Mouse (Mus musculus) MEL-GATA-1-ER (cell line): ENCODE measurements at regions not wholly inside any gene's neighbourhood (a gene's known extent, or its start where the extent isn't known, plus 50 kb on each side); places are given as distances from the start of the nearest gene placed in this dataset.

Source experiments
- DNase-seq: peaks from one replicate; pipeline ENCODE4 v3.0.0-alpha.2; 2012; ENCODE audit warnings: low read depth; ENCODE audit errors: extremely low read depth

DNA sequence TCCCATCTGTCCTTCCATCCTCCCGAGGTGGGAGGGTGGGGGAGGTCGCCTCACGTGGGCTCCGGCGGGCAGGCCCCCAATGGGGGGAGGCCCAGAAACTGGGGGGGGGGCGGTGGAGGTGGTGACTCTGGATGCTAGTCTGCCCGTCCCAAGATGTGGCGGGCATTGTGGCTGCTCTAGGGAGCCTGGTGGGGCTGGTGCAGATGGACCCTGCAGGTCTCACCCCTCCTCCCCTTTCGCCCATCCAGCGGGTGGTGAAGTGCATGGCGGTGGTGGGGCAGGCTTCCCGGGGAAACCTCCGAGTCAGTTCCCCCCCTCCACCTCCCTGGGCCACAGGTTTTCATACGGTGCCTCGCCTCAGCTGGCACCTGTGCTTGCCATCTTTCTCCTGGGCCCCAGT, 88.6 kb downstream of the Inhba start:
- no peak for DNase-seq

DNA sequence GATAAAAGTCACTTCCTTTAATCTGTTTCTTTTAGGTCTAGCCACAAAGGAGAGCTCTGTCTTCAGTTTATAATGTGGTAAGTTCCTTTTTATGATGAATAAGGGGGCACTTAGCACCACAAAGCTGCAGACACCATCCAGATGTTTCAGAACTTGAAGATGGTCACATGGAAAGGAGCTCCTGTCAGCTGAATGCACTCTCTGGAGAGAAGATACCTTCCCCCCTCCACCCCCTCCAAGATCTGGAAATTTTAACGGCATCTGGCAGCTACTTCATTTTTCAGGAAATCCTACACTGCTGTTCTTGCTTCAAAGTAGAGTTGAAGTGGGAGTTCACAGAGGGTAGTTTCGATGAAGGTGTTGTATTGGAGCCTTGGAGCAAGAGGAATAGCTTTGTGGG, 103.2 kb downstream of the Inhba start:
- DNase-seq: no peak

DNA sequence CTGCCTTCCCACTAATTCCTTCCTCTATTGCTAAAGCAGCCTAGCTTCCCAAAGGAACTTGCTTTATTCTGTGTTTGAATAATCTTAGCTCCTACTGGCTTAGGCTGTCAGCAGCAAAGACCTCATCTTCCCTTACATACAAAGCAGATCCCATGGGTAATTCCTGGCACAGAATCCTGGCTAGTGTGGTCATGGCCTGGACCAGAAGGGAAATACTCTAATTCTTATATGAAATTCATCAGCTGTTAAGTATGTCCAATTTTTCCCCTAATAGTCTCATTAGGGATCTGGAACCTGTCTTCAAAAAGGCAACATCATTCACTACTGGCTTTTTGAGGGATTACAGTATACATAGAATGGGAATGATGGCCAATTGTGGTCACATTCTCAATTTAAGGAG, 135.0 kb downstream of the Inhba start:
- no peak for DNase-seq

DNA sequence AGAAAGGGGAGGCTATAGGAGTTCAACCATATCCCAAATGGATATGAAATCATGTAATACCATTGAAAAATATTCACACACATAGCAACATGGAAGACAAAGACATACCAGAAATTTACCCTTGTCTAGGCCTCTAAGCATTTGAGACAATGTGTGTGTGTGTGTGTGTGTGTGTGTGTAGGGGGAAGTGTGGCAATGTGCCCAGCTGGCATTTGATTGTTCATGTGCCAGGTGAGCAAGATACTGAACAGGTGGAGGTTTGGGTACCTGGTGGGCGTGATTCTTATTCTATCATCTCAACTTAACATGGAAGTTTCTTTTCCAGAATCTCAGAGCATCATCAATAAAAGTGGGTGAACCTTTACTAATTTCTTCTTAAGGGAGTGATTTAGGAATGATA, 143.3 kb downstream of the Inhba start:
- DNase-seq: no peak

DNA sequence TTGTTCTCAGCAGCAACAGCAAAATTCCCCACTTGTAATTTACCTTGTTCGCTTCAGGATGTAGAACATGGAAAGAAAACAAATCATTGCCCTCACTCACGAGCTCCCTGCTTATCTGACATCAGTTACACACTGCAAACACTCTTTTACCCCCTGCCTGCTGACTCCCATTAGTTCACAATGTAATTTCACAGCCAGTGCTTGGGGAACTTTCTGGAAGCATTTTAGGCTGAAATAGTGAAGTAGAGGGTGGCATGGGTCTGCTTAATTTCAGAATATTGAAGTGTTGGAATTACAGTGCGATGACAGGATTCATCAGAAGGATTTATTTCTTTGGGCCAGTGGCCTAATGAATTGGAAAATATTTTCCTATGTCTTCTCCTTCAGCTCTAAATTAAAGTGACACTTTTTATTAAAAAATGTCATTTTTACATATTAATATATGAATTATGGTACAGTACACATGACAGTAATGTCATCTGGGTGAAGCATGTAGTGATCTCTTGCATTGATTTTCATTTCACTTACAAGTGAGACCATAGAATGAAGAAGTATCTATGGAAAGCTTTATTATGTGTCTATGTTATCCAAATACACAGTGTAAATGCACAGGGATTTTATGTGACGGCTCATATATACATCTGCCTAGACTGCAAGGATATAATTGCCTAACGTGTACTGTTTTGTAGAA, 153.7 kb downstream of the Inhba start:
- no peak for DNase-seq

DNA sequence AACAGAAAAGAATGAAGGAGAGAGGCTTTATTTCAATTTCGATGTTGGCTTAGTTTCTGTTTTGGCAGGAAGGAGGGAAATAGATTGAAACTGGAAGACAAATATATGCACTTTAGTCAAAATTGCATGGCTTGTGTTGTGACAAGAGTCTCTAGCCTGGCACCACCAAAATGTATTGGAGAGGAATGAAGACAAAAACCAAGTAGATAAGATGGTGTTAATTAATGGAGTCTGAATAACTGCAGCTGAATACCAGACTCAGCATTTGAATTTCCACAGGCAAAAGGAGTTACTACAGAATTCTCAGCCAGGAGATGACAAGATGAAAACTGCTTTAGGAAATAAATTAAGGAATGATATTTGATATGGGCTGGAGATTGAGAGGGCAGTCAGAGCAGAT, 185.0 kb downstream of the Inhba start:
- no peak for DNase-seq

DNA sequence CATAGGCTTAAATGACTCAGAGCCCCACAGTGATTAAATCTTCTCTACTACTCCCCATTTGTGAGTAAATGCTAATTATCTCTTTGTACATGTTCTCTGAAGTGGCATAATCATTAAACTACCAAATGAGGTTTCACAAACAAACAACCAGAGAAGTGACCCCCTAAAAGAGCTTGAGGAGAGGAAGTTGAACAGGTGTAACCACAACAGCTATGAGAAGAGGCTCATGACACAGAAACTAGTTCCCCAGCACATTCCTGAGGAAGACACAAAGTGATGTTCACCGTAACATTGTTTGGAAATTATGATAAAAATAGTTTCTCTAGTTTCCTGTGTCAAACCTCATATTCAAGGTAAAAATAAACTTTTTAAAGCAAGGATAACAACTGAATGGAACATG, 188.4 kb downstream of the Inhba start:
- DNase-seq: no peak

DNA sequence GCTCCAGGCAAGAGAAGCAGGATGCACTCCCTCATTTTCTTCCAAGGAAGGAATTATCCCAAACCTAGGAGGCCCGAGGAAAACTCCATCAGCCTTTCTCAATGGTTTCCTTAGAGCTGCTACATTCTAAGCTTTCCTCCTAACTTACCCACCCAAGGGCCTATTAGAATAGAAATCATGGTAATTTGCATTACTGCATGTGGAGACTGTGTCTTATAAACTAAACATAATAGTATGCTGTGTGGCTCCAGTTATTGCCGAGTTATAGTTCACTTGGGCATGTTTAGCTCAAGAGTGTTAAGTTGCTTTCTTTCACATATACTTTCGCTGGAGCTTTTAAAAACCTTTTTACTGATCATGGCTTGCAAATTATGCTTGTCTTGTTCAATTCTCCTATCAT, 191.5 kb downstream of the Inhba start:
- no peak for DNase-seq

DNA sequence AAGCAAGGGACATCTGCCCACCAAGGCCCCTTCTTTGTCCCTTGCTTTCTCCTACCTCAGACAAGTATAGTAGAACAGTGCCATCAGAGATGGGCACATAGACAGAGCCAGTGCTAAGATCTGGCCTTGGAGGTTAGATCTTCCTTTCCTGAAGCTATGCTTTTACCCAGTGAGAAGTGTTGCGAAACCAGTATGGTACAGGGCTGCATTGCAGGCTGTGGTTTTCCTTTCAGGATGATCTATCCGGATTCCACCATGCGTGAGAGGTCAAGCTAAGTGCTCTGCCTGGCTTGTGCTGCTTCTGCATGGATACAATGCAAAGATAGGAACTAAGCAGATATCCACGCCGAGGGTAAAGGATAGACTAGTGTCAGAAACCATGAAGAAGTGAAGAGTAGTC, 192.4 kb downstream of the Inhba start:
- DNase-seq: no peak

DNA sequence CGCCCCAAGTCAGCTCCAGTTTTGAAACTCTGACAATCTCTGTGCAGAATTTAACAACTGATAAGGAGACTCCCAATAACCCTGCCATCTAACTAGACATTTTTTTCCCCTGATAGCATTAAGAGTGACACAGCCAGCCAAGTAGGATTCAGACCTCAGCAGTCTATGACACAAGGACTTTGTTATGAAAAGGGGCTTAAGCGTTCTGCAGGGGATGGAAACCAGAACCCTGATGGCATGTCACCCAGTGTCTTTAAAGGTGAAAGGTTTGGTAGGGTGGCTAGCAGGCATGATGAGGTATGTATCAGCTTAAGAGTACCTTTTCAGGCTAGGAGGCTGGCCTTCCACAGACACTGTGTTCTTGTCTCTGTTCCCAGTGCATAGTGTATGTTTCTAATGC, 199.8 kb downstream of the Inhba start:
- DNase-seq: no peak

DNA sequence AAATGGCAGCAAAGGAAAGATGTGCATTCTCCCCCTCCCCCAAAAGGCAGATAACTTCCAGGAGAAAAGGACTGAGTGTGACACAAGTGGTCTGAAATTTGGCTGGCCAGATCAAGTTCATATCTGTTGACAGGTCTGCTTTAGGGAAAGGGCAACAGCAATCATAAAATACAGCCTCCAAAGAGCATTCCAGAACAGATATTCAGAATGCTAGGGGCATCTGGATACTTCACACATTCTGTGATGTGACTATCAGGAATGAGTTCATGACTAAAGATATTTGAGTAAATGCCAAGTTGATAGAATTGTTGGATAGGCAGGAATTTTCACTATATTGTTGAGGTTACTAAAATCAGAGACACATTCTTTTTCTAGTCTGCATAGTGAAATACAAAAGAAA, 208.2 kb downstream of the Inhba start:
- no peak for DNase-seq

DNA sequence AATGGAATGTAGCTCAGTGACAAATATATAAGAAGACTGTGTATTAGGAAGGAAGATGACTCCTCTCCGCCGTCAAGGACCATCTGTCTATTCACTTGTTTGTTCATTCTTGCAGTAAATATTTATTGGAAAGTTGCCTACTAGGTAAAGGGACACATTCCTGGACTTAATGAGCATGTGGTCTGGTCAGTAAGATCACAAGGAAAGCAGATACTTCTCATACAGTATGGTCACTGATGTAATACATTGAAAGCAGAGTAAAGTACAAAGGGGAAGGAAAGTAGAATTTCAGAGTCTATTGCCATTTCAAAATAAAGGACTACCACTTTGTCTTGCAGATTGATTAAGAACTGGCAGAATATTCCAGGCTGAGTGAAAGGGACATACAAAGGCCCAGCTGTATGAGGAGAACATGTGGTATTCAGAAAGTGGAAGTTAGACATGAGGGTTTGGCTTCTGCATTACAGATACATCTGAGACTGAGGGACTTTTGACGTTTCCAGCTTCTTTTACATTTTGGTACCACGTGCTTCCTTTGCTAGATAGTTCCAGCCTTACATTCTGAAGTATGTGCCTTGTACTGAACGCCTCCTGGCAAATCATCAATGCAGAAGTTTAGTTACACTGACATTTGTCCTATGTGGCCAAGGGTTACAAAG, 211.4 kb downstream of the Inhba start:
- DNase-seq: no peak

DNA sequence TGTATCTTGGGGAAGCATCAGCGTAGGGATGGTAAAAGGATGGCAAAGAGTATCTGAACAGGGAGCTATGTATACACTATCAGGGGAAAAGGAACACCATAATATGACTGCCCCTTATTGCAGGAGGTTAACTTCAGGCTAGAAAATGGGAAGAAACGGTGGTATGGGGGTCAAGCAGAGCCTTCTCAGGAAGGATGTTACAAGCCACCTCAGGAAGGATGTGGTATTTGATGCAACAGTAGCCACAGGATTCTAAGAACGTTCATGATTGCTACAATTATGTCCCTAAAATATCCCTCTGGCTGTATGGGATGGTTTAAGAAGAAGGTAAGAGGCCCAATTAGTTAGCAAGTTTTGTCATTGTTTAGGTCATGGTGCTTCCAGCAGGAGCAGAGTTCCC, 249.5 kb downstream of the Inhba start:
- no peak for DNase-seq

DNA sequence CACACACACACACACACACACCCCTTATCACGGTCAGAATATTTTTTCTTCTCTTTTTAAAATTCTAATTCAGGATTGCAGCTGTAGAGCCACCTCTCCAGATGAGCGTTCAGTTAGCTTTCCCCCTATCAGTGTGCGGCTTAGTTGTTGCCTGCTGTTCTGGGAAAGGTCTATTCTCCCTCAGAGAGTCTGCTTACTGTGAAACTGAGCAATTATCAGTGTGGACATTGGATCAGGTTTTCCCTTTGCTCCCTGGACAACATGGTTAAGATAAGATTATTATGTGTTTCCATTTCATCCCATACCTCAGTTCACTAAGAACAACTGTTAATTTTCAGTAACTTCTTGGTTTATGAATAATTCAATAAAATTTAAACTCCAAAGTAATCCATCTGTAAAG, 268.3 kb downstream of the Inhba start:
- DNase-seq: no peak

DNA sequence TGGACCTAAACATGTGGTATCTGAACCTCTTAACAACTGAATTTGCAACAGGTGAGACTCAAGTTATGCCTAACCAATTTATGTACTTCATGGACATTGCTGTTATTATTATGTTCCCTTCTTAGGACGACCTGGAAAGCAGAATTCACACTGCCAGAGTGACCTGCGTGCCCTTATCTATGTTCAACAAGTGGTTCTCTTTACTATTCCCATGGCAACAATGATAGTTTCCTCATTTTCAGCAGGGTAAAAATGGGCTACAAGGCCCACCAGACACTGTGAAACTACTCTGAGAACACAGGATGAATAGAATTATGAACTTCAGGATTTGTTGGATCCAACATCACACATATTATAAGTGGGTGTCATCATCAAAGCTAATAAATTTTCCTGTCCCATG, 269.1 kb downstream of the Inhba start:
- DNase-seq: no peak

DNA sequence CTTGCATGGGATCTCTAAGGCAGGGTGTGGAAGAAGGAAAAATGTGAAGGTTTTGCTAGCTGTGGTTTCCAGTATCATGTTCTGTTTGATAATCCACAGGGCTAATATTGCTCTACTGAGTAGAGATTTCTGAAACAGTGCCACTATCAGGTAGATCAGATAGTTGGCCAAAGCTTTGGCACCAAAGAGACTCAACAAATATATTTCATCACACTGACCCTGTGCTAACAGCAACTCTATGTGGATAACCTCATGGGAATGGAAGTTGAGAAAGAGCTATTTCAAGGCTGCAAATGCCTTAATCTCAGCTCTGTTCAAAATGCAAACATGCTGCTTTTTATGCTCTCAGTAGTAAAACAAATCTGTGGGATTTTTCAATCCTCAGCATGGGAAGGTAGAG, 270.1 kb downstream of the Inhba start:
- no peak for DNase-seq

DNA sequence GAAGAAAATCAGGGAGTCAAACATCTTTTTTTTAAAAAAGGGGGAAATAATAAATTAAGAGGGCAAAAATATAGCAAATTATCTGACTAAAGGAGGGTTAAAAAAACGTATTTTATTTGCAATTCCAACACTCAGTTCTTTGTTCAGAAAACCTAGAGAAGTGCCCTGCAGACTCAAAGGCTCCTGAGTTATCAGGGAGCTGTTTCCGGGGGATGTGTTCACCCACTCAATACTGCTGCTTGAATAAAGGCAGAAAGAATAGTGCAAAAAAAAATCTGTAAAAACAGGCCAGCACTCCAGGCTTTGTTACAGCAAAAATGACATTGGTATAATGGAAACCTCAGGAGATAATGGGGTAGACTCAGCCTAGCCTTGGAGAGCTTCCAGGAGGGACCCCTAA, 270.6 kb downstream of the Inhba start:
- DNase-seq: no peak

DNA sequence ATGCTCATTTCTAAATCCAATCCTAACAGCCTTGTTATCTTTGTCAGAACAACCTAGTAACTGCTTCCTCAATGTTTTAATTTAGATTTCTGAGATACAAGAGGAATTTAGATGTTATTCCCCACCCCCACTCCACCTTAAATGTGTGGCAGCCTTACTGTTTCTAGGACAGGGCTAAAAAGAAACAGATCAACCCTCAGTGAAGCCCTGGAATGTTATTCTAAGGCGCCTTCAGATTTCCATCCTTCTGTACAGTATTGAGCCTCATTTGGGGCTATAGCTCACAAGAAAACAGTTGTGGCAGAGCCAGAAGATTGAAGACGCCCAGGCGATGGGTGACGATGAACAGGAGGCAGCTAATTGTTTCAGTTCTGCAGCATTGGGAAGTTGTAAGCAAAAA, 271.7 kb downstream of the Inhba start:
- DNase-seq: no peak

DNA sequence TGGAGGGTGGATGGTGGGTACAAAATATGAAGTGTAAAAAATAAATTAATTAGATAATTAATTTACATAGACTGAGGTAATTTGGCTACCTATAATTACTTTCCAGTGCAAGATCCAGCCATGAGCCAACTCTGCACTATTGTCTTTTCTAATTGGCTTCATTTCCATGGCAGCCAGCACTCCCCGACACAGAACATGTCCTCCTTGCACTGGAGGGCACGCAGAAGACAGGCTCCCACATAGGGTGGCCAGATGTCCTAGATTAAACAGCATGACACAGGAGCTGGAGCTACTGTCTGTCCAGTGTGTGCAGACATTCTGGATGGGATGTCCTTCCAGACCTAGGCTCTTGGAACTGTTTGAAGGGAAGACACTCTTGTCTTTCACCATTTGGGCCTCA, 278.0 kb downstream of the Inhba start:
- no peak for DNase-seq

DNA sequence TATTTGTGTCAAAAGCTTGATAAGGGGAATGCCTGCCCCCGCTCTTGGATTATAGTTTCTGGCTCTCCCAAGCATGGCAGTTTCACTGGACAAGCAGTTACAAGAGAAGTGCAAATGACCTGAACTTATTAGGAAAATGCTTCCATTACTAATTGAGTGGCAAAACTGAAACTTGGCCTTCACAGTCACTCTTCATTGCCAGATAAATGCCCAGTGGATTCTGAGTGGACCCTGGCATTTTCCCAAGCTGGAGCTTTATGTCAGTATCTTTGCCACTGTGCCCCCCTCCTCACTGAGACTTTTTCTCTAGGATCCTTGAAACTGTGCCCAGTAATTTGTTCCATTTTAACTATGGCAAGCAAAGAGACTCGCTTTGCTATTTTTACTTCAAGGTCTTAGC, 279.1 kb downstream of the Inhba start:
- no peak for DNase-seq

DNA sequence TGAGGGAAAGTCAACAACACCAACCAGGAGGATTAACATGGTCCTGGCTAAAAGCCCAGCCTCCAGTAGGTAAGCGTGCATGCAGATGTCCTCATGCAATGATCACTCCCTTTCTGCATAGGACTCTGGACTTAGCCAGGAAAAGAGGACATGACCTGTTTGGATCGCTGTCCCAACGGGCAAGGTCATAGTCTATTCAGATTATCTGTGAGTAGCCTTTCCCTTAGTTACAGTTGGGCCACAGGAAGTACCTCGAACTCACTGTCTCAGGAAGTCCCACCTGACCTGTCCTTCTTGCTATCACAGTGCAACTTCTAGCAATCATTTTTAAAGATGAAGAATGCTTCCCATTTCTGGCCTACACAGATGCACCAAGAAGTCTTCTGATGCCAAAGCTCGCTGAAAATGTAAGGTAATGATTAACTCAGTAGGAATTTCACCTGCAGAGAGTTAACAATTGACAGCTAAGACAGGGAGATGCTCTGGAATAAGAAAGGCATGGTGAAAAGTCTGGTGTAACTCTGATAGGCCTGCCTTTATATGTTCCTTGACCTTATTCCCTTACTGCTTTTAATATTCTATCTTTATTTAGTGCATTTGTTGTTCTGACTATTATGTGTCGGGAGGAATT, 280.1 kb downstream of the Inhba start:
- no peak for DNase-seq

DNA sequence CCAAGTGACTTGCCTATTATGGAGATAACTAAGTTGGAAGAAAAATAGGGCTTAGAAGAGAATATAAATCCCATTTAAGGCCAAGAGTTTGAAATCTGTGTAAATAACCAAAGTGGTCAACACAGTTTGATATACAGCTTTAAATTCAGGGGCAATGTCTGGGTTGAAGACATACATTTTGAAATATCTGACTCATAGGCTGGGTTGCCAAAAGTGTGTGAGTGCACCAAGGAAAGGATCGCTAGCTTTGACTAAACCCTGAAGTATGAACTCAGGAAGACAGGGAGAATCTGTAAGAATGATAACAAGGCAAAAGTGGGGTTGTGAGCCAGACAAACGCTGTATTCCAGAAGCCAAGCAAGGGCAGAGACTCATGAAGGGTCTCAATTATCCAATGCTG, 288.1 kb downstream of the Inhba start:
- DNase-seq: no peak

DNA sequence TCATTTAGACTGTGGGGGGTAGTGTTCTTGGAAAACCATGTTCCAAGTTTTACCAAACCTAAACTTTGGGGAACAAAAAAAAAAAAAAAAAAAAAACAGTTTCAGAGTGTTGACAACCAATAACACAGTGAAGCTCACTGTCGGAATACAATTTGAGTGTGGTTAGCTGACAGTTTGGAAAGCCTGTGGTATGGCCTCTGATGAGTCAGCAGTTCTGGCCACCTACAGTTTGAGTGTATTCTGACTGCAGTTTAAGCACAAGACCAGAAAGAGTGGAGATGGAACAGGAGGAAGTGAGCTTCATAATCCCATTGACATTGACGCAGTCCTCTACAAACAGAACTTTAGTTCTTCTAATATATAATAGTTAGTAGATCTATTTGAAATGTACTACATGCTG, 303.0 kb downstream of the Inhba start:
- no peak for DNase-seq
